Mouse (Mus musculus): ENCODE data around the gene Etv3. TPM values are rescaled to one million over a fixed set of nuclear protein-coding genes. Genes with fewer than 3 reads are reported as not detected.

The Etv3 gene
- total and polyA plus RNA-seq, 3 experiments: 7.4 to 10.4 TPM; not detected in 1

GRCm38 (mm10) chr3:87563466-87563865, 38.3 kb downstream of the Etv3 start:
- Histone ChIP-seq H3K4me1 (ENCODE audit: control insufficient read depth in 1 of 2, insufficient read depth in 2 of 2, low read length in 2 of 2) (no peaks in the 10 kb centered on the region), H3K4me3 (ENCODE audit: control insufficient read depth in 1 of 2, insufficient read depth in 1 of 2, low read depth in 2 of 2, low read length in 2 of 2) (no peak overlapping the region), H3K9ac (ENCODE audit: control insufficient read depth, low read depth, low read length, poor library complexity, severe bottlenecking) (no peak overlapping the region), H3K79me2 (ENCODE audit: control insufficient read depth, insufficient read depth, low read length, poor library complexity) (no peaks in the 10 kb centered on the region), H3K27ac (ENCODE audit: control insufficient read depth, low read depth, low read length) (no peak overlapping the region), H3K9me3 (replicated peaks; ENCODE audit: insufficient read depth, low read length) (no peaks in the 10 kb centered on the region), H3K27me3 (ENCODE audit: control insufficient read depth in 1 of 2, insufficient read depth in 2 of 2, low read length in 2 of 2) (peaks cover 0 to 1% of the 10 kb centered on the region in 2 experiments; a peak in 2 of 4 replicates), H3K36me3 (ENCODE audit: control insufficient read depth in 1 of 2, insufficient read depth in 2 of 2, low read length in 2 of 2) (no peaks in the 10 kb centered on the region)
- DNase-seq (ENCODE audit: low read depth, low spot score): peak; percentile 40
- TF ChIP-seq ZMIZ1 (IDR thresholded peaks at IDR 0.05; ENCODE audit: low read depth, low read length) (no peak), TAL1 (IDR thresholded peaks at IDR 0.05; ENCODE audit: low read length) (no peak), HCFC1 (IDR thresholded peaks at IDR 0.05; ENCODE audit: low read depth, low read length) (no peak)

- H3K4me1 ChIP-seq (ENCODE audit: control insufficient read depth in 1 of 2, insufficient read depth in 2 of 2, low read length in 2 of 2): no peaks in the 10 kb centered on the region
- no peak for TF ChIP-seq RCOR1 (IDR thresholded peaks at IDR 0.05; ENCODE audit: low read depth, low read length)
- no peak for TF ChIP-seq SMC3 (IDR thresholded peaks at IDR 0.05; ENCODE audit: low read depth, low read length)
- no peak for TF ChIP-seq RAD21 (IDR thresholded peaks at IDR 0.05; ENCODE audit: low read depth, low read length)
- TF ChIP-seq BHLHE40 (IDR thresholded peaks at IDR 0.05; ENCODE audit: borderline replicate concordance, low read depth, low read length): no peak
- TF ChIP-seq KAT2A (conservative IDR thresholded peaks at IDR 0.05; ENCODE audit: low read depth, low read length): no peak
- TF ChIP-seq NRF1 (IDR thresholded peaks at IDR 0.05; ENCODE audit: insufficient read depth, low read depth, low read length, poor library complexity, severe bottlenecking): no peak
- TF ChIP-seq HCFC1 (IDR thresholded peaks at IDR 0.05; ENCODE audit: low read depth, low read length): no peak
- no peak for TF ChIP-seq GABPA (IDR thresholded peaks at IDR 0.05; ENCODE audit: low read depth, low read length)
- TF ChIP-seq ELF1 (IDR thresholded peaks at IDR 0.05; ENCODE audit: low read depth, low read length): no peak
- TF ChIP-seq POLR2AphosphoS5 (IDR thresholded peaks at IDR 0.05; ENCODE audit: borderline replicate concordance, low read depth, low read length): no peak
- no peak for TF ChIP-seq TBP (IDR thresholded peaks at IDR 0.05; ENCODE audit: low read depth, low read length)
- TF ChIP-seq TAL1 (IDR thresholded peaks at IDR 0.05; ENCODE audit: low read length): no peak
- no peak for TF ChIP-seq ZC3H11A (IDR thresholded peaks at IDR 0.05; ENCODE audit: low read depth, low read length)
- TF ChIP-seq CHD2 (IDR thresholded peaks at IDR 0.05; ENCODE audit: low read length): no peak
- no peak for TF ChIP-seq MAFK (IDR thresholded peaks at IDR 0.05; ENCODE audit: borderline replicate concordance, low read depth, low read length)
- TF ChIP-seq ETS1 (IDR thresholded peaks at IDR 0.05; ENCODE audit: low read depth, low read length): no peak
- TF ChIP-seq ZNF384 (IDR thresholded peaks at IDR 0.05; ENCODE audit: low read depth, low read length): no peak
- no peak for TF ChIP-seq SIN3A (IDR thresholded peaks at IDR 0.05; ENCODE audit: low read length)
- no peak for TF ChIP-seq GATA1 (IDR thresholded peaks at IDR 0.05; ENCODE audit: low read depth, low read length)
- no peaks in the 10 kb centered on the region for H3K36me3 ChIP-seq (ENCODE audit: control insufficient read depth in 1 of 2, insufficient read depth in 2 of 2, low read length in 2 of 2)
- DNase-seq (ENCODE audit: low read depth, low spot score): no peak
- no peaks in the 10 kb centered on the region for H3K79me2 ChIP-seq (ENCODE audit: control insufficient read depth, insufficient read depth, low read length, poor library complexity)
- H3K4me3 ChIP-seq (ENCODE audit: control insufficient read depth in 1 of 2, insufficient read depth in 1 of 2, low read depth in 2 of 2, low read length in 2 of 2): no peak overlapping the region
- H3K9ac ChIP-seq (ENCODE audit: control insufficient read depth, low read depth, low read length, poor library complexity, severe bottlenecking): no peak overlapping the region
- H3K27me3 ChIP-seq (ENCODE audit: control insufficient read depth in 1 of 2, insufficient read depth in 2 of 2, low read length in 2 of 2): peaks cover 0 to 1% of the 10 kb centered on the region in 2 experiments; a peak in 1 of 4 replicates
- no peak overlapping the region for H3K27ac ChIP-seq (ENCODE audit: control insufficient read depth, low read depth, low read length)
- no peaks in the 10 kb centered on the region for H3K9me3 ChIP-seq (replicated peaks; ENCODE audit: insufficient read depth, low read length)
Observed at GRCm38 (mm10) chr3:87565623-87566022, 40.4 kb downstream of the Etv3 start.
